Mouse (Mus musculus) lung, postnatal 0 days (tissue): ENCODE measurements around the gene Sox18.

Experiments used
- CTCF ChIP-seq: IDR thresholded peaks from 2 replicates; pipeline ENCODE4 v1.5.1; 2016; ENCODE audit warnings: antibody characterized with exemption, mild to moderate bottlenecking
- EP300 ChIP-seq: IDR thresholded peaks from 2 replicates; pipeline ENCODE4 v1.6.1; 2016; ENCODE audit warnings: antibody characterized with exemption, mild to moderate bottlenecking, control low read depth

DNA sequence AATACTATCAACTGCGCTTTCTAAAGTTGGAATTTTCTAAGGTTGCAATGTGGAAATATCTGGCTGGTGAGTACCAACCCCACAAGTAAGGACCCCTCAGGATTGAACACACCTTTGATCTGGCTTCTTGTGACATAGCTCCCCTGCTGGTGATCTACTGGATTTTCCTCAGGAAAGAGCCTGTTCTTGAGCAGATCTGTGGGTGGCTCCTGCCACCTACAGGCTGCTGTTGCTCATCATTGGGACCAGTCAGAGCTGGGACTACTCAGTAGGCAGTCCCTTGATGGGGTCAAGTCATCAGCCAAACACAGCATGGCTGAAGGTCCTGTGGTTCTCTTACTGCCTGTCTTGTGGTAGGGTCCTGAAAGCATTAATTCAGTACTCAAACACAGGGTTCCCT, 7.3 kb upstream of the Sox18 start:
- TF ChIP-seq CTCF: peak; percentile 99
- TF ChIP-seq EP300: no peak
